Mouse (Mus musculus) CH12.LX (cell line): ENCODE results near the gene Slc35a5.

Source experiments
- BHLHE40 ChIP-seq: IDR thresholded peaks from 2 replicates; pipeline ENCODE4 v1.6.1; 2011; ENCODE audit warnings: mild to moderate bottlenecking, low read depth, low read length, improper control_type of control experiment
- CHD2 ChIP-seq: IDR thresholded peaks from 2 replicates; pipeline ENCODE4 v1.6.1; 2011; ENCODE audit warnings: low read length, improper control_type of control experiment
- CTCF ChIP-seq, 2 experiments: IDR thresholded peaks in 1 of 2; conservative IDR thresholded peaks in 1 of 2; 2 replicates each; pipeline ENCODE4 v1.5.1; 2011 to 2012; ENCODE audit warnings: low read depth in 2 of 2, low read length in 2 of 2, improper control_type of control experiment in 1 of 2, inconsistent platforms in 1 of 2, mild to moderate bottlenecking in 1 of 2, moderate library complexity in 1 of 2
- E2F4 ChIP-seq: IDR thresholded peaks from 2 replicates; pipeline ENCODE4 v1.6.1; 2011; ENCODE audit warnings: low read depth, low read length, improper control_type of control experiment; ENCODE audit not compliant: insufficient replicate concordance
- GABPA ChIP-seq: IDR thresholded peaks from 2 replicates; pipeline ENCODE4 v1.6.1; 2012; ENCODE audit warnings: low read depth, low read length, improper control_type of control experiment, inconsistent platforms; ENCODE audit not compliant: insufficient replicate concordance
- JUN ChIP-seq: IDR thresholded peaks from 2 replicates; pipeline ENCODE4 v1.6.1; 2011; ENCODE audit warnings: low read depth, mild to moderate bottlenecking, low read length, improper control_type of control experiment, moderate library complexity; ENCODE audit not compliant: insufficient read depth
- MAFK ChIP-seq: IDR thresholded peaks from 2 replicates; pipeline ENCODE4 v1.6.1; 2011; ENCODE audit warnings: low read length, improper control_type of control experiment; ENCODE audit not compliant: insufficient replicate concordance
- NRF1 ChIP-seq: IDR thresholded peaks from 2 replicates; pipeline ENCODE4 v1.6.1; 2014; ENCODE audit warnings: low read depth, mild to moderate bottlenecking, inconsistent platforms, low read length, improper control_type of control experiment, moderate library complexity
- UBTF ChIP-seq: IDR thresholded peaks from 2 replicates; pipeline ENCODE4 v1.6.1; 2012; ENCODE audit warnings: low read depth, mild to moderate bottlenecking, inconsistent platforms, low read length, improper control_type of control experiment, moderate library complexity
- ZC3H11A ChIP-seq: IDR thresholded peaks from 2 replicates; pipeline ENCODE4 v1.6.1; 2012; ENCODE audit warnings: low read depth, mild to moderate bottlenecking, inconsistent platforms, low read length, improper control_type of control experiment
- ZKSCAN1 ChIP-seq: IDR thresholded peaks from 2 replicates; pipeline ENCODE4 v1.6.1; 2012; ENCODE audit warnings: low read depth, inconsistent platforms, low read length, improper control_type of control experiment, borderline replicate concordance

- TF ChIP-seq CTCF (conservative IDR thresholded peaks at IDR 0.05 in 1 of 2, IDR thresholded peaks at IDR 0.05 in 1 of 2; ENCODE audit: low read depth in 2 of 2, low read length in 2 of 2), result no peak
- no peak for TF ChIP-seq GABPA
- no peak for TF ChIP-seq NRF1
- TF ChIP-seq ZKSCAN1, result no peak
- no peak for TF ChIP-seq CHD2
- TF ChIP-seq BHLHE40, result no peak
- no peak for TF ChIP-seq JUN
- no peak for TF ChIP-seq MAFK
- TF ChIP-seq UBTF, result no peak
- TF ChIP-seq E2F4, result no peak
- TF ChIP-seq ZC3H11A, result no peak
These were observed 60.2 kb downstream of the Slc35a5 start for GRCm38 (mm10) chr16:45098186-45098885.
